Mouse (Mus musculus) liver (tissue): ENCODE data around the gene Fmr1.
"Not testable (repeated sequence)": the region's sequence is repeated elsewhere in the genome, so short reads cannot be mapped to it uniquely, and the experiment has no call there.

Source experiments
- DNase-seq: peaks from one replicate; pipeline ENCODE4 v3.0.0-alpha.2; 2020; ENCODE audit warnings: mixed read lengths

The Fmr1 gene

DNA sequence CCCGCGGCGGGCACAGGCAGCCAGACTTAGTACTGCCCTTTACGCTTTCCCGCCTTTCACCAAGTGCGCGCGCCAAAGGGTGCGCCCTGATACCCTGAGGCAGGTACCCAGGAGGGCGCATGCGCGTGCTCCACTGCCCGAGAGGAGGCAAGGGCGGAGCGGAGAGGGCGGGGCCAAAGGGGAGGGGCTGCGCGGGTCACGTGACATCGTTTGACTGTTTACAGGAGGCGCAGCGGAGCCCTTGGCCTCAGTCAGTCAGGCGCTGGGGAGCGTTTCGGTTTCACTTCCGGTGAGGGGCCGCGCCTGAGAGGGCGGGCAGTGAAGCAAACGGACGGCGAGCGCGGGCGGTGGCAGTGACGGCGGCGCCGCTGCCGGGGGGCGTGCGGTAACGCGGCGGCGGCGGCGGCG is at the start of gene Fmr1:
Gene Fmr1, plus strand, starts transcription at position 209 of the 408 bp plus-strand sequence.
- peak; percentile 98 for DNase-seq

DNA sequence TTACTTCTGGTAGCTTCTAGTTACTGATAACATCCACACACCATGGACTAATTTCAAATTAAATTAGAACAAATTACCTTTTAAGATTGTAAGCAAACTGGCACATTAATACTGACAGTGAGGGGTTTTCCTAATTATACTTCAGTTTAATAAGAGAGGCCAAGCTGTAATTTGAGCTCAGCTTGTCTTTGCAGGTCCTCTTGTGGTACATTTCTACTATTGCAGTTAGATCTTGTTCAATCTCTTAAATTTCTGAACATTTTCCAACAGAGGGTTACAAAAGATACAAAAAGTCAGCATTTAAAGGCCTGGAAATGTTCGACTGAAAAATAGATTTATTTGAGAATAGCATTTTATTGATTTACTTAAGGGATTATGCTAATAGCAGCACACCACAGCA is 36.7 kb upstream of the Fmr1 start:
- no peak for DNase-seq

DNA sequence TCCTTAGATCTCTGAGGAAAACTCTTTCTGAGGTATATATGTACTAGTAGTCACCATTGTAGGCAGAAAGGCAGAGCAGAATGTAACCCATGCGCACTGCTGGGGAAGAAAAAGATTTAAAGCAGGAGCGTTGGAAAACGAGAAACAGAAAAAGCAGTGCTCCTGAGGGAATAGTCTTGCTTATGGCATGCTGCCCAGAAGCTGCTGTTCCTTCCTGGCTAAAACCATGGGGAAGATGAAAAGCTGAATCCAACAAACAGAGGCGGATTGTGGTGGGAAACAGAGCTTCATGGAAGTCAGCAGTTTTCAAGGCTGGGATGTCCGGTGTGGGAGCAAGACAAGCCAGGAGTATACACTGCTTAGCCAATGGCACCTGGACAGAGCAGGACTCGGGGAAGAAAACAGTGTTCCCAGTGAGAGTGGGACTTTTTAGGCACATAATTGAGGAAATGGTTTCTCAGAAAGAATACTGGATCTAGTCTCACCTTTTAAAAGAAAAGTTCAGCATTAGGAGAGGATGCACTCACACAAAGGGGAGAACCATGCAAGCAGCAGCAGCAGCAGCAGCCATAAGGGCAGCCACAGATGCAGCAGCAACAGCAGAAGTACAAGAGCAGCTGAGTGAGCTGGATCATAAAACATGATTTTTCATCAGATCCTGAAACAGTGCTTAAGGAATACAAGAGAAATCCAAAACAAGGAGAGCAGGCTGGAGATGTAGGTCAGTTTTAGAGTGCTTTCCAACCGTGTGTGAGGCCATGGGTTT is 33.0 kb upstream of the Fmr1 start:
- no peak for DNase-seq

DNA sequence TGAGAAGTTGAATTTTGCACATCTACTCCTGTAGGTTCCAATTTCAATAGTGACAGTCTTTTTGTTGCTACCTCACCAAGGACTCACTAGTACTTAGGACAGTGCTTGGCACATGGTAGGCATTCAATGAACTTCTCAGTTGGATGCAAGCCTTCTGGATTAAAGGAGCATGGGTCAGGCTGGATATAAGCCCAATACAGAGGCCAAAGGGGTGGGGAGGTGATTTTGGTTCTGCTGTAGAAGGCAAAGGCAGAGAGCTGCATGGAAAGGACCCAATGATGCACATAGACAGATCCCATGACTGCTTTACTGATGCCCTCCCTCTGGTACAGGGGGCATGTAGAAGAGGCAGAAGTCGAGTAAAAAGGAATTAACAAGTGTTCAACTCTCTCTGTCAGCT is 833 bp upstream of the Fmr1 start:
- DNase-seq, result no peak

DNA sequence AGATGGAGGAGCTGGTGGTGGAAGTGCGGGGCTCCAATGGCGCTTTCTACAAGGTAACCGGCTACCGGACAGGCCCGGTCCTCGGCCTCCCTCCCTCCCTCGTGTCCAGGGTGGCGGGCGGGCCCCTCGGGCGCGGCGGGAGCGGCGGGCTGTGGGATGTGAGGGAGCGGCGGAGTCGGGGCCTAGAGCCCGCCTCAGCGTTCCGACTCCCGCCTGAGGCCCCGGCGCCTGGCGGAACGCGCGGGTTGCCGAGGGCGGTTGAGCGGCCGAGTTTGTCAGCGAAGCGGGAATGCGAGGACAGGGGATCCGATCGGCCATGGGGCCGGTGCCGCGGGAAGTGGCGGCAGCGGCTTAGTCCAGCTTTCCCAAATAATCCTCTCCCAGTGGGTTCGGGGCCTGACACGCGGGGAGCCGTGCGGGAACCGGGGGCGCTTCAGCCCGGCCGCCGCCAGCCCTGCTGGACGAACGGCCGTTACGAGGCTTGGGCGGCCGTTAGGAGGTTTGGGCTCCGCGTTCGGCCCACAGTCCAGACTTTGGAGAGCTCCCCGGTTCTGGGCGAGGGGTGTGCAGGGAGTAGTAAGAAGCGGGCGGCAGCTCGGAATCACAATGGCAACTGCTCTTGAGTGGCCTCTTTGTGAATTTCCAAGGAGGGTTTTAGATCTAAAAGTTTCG is 610 bp downstream of the Fmr1 start:
- DNase-seq, result peak; percentile 54

DNA sequence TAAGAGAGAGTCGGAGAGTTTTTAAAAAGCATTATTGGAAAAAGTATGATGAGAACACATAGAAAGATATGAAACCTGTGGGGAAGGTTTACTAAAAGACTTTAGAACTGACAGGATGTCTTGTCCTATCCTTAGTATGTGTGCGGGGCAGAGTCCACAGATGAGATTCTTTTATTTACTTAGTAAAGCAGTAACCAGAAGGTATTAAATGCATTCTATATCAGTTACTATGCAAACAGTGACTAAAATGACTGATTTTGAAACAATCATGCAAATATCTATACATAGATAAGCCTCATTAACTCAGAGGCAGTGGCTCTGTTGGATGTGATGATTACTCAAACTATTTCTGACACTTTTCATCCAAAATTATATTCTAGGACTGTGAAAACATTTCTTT is 6.4 kb downstream of the Fmr1 start:
- DNase-seq, result no peak

DNA sequence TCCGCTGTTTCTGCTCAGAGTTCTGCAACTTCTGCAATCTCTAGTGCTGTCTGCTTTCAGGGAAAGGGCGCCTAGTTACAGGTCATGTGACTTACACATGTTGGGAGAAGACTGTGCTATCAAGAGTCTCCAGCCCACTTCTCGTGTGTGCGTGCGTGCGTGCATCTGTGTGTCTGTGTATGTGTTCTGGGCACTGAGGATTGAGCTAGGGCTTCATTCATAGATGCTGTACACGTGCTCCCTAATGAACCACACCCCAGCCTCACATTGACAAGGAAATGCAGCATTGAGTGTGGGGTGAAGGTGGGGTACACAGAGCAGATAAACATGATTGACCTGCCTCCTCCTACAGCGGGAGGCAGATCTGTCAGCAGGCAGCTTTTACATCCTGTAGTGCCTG is 13.6 kb downstream of the Fmr1 start:
- DNase-seq, result not testable (repeated sequence)

DNA sequence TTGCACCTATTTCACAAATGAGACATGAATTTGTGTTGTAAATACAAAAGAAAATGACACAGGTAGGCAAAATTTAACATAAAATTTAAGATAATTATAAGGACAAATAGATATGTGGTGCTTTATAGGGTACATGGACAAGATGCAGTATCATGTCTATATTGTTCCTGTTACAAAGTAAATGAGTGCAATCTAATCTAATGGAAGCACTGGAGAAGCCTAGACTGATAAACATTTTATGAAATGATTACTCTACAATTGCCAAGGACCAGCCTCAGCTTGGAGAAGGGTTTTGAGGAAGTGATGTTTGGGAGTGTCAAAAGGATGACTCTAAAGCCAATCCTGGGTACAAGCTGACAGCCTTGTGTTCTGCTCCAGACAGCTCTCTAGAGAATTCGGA is 58.6 kb downstream of the Fmr1 start:
- DNase-seq, result no peak

DNA sequence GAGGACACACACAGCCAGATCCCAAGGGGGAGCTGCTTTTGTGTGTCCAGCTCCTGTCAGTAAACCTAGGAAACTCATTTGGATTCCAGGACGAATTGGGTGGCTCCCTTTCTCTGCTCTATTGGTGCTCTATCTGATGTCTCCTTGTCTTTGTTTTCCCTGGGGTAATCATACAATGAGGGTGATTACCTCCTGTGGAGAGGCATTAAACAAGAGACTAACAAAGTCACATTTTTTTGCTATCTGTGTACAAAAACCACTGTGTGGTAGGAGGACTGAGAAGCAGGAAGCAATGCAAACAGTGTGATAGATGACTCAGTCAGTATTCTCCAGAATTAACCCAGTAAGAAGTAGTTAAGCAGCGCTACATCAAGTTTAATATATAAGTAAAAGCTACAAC is 61.7 kb downstream of the Fmr1 start:
- DNase-seq, result no peak

DNA sequence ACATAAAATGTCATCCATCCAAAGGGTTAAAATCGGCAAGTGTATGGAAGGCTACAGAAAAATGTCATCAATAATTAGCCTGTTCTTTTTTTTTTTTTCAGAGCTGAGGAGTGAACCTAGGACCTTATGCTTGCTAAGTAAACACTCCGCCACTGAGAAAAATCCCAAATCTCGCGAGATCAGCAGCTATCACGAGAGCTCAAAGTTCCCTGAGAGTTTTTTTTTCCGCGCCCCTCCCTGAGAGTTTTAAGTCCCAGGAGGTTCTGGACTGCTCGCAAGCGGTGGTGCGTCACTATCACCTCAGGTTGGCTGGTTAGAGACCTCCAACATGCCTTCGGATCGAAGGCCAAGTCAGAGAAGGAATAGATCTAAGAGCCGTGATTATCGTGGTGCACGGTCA is 83.3 kb downstream of the Fmr1 start, which contains the start of gene Fmr1nb:
Gene Fmr1nb, plus strand, starts transcription at position 234 of the 400 bp plus-strand sequence.
- peak; percentile 2 for DNase-seq
